Mouse (Mus musculus): ENCODE results near the gene Igfbp5. TPM values are rescaled to one million over a fixed set of nuclear protein-coding genes. Genes with fewer than 3 reads are reported as not detected.
A peak's percentile ranks its signal among the peaks of the same experiment; 100 is the strongest.

Igfbp5 gene
- polyA plus RNA-seq, 2 experiments: 0.36 to 1.3 TPM

- TF ChIP-seq EP300 (IDR thresholded peaks at IDR 0.05; ENCODE audit: low read depth): no peak
- TF ChIP-seq CTCF (IDR thresholded peaks at IDR 0.05; ENCODE audit: low read depth): no peak
- Histone ChIP-seq H3K27me3 (ENCODE audit: control insufficient read depth, insufficient read depth, low read length) (peaks cover 49% of the 10 kb centered on the region), H3K27ac (no peak within 1 kb of the TSS), H3K4me2 (ENCODE audit: low read depth) (peak within 1 kb of the TSS; percentile 58), H3K4me3 (ENCODE audit: insufficient read depth in 1 of 2, low read depth in 2 of 2, low read length in 2 of 2) (peak within 1 kb of the TSS in 1 of 2 experiments; percentile 35; a peak in 3 of 4 replicates), H3K9me3 (ENCODE audit: control insufficient read depth, low read length) (no peaks in the 10 kb centered on the region), H3K4me1 (replicated peaks; ENCODE audit: control insufficient read depth in 2 of 2, insufficient read depth in 2 of 2, low read length in 1 of 2) (no peaks in the 10 kb centered on the region), H3K9ac (replicated peaks) (no peak within 1 kb of the TSS), H3K36me3 (replicated peaks; ENCODE audit: control insufficient read depth, insufficient read depth, low read depth) (no peaks in the 10 kb centered on the region)
- no peak for DNase-seq (ENCODE audit: low read depth in 3 of 3, low spot score in 3 of 3)
- 2% methylated on average over 49 of the region's 58 CpGs for WGBS (ENCODE audit: insufficient replicate concordance)
- no peak for ATAC-seq (ENCODE audit: insufficient read depth)
Measured at GRCm38 (mm10) chr1:72823751-72824706, 50.7 kb downstream of the Igfbp5 start, which contains the start of gene Igfbp2. Igfbp2 (plus strand) TSS chr1:72824503.

- Histone ChIP-seq H3K9ac (replicated peaks) (no peak overlapping the region), H3K27me3 (ENCODE audit: control insufficient read depth, insufficient read depth, low read length) (peaks cover 49% of the 10 kb centered on the region), H3K36me3 (replicated peaks; ENCODE audit: control insufficient read depth, insufficient read depth, low read depth) (no peaks in the 10 kb centered on the region), H3K4me3 (ENCODE audit: insufficient read depth in 1 of 2, low read depth in 2 of 2, low read length in 2 of 2) (no peak overlapping the region), H3K27ac (no peak overlapping the region), H3K4me1 (replicated peaks; ENCODE audit: control insufficient read depth in 2 of 2, insufficient read depth in 2 of 2, low read length in 1 of 2) (no peaks in the 10 kb centered on the region), H3K9me3 (ENCODE audit: control insufficient read depth, low read length) (no peaks in the 10 kb centered on the region), H3K4me2 (ENCODE audit: low read depth) (no peak overlapping the region)
- 57% methylated on average over 10 of the region's 10 CpGs for WGBS (ENCODE audit: insufficient replicate concordance)
- DNase-seq (ENCODE audit: low read depth in 3 of 3, low spot score in 3 of 3): no peak
- TF ChIP-seq EP300 (IDR thresholded peaks at IDR 0.05; ENCODE audit: low read depth): no peak
- TF ChIP-seq CTCF (IDR thresholded peaks at IDR 0.05; ENCODE audit: low read depth): no peak
- no peak for ATAC-seq (ENCODE audit: insufficient read depth)
Measured at GRCm38 (mm10) chr1:72822893-72823292, 51.8 kb downstream of the Igfbp5 start.

GRCm38 (mm10) chr1:72819995-72820394 is 54.7 kb downstream of the Igfbp5 start:
- WGBS (ENCODE audit: insufficient replicate concordance): 64% methylated on average over 6 of the region's 6 CpGs
- Histone ChIP-seq H3K4me2 (ENCODE audit: low read depth) (no peak overlapping the region), H3K27me3 (ENCODE audit: control insufficient read depth, insufficient read depth, low read length) (peaks cover 28% of the 10 kb centered on the region), H3K4me3 (ENCODE audit: insufficient read depth in 1 of 2, low read depth in 2 of 2, low read length in 2 of 2) (no peak overlapping the region), H3K27ac (no peak overlapping the region), H3K4me1 (replicated peaks; ENCODE audit: control insufficient read depth in 2 of 2, insufficient read depth in 2 of 2, low read length in 1 of 2) (no peaks in the 10 kb centered on the region), H3K9me3 (ENCODE audit: control insufficient read depth, low read length) (no peaks in the 10 kb centered on the region), H3K9ac (replicated peaks) (no peak overlapping the region), H3K36me3 (replicated peaks; ENCODE audit: control insufficient read depth, insufficient read depth, low read depth) (no peaks in the 10 kb centered on the region)
- DNase-seq (ENCODE audit: low read depth in 3 of 3, low spot score in 3 of 3) (no peak), ATAC-seq (ENCODE audit: insufficient read depth) (no peak)
- TF ChIP-seq CTCF (IDR thresholded peaks at IDR 0.05; ENCODE audit: low read depth) (no peak), EP300 (IDR thresholded peaks at IDR 0.05; ENCODE audit: low read depth) (no peak)

GRCm38 (mm10) chr1:72815616-72816015 is 59.1 kb downstream of the Igfbp5 start:
- no peak overlapping the region for H3K4me3 ChIP-seq (ENCODE audit: insufficient read depth in 1 of 2, low read depth in 2 of 2, low read length in 2 of 2)

GRCm38 (mm10) chr1:72815184-72815583 is 59.5 kb downstream of the Igfbp5 start:
- H3K9me3 ChIP-seq (ENCODE audit: control insufficient read depth, low read length): no peaks in the 10 kb centered on the region
- H3K27me3 ChIP-seq (ENCODE audit: control insufficient read depth, insufficient read depth, low read length): no peaks in the 10 kb centered on the region
- H3K4me3 ChIP-seq (ENCODE audit: insufficient read depth in 1 of 2, low read depth in 2 of 2, low read length in 2 of 2): no peak overlapping the region
- ATAC-seq (ENCODE audit: insufficient read depth): no peak
- H3K4me2 ChIP-seq (ENCODE audit: low read depth): no peak overlapping the region
- H3K4me1 ChIP-seq (replicated peaks; ENCODE audit: control insufficient read depth in 2 of 2, insufficient read depth in 2 of 2, low read length in 1 of 2): no peaks in the 10 kb centered on the region
- WGBS (ENCODE audit: insufficient replicate concordance): 45% methylated on average over 5 of the region's 5 CpGs
- no peak for TF ChIP-seq EP300 (IDR thresholded peaks at IDR 0.05; ENCODE audit: low read depth)
- no peak for TF ChIP-seq CTCF (IDR thresholded peaks at IDR 0.05; ENCODE audit: low read depth)
- DNase-seq (ENCODE audit: low read depth in 3 of 3, low spot score in 3 of 3): no peak
- H3K36me3 ChIP-seq (replicated peaks; ENCODE audit: control insufficient read depth, insufficient read depth, low read depth): no peaks in the 10 kb centered on the region
- no peak overlapping the region for H3K9ac ChIP-seq (replicated peaks)
- no peak overlapping the region for H3K27ac ChIP-seq

More at GRCm38 (mm10) chr1:72815616-72816015, 59.1 kb downstream of the Igfbp5 start:
- Histone ChIP-seq H3K27me3 (ENCODE audit: control insufficient read depth, insufficient read depth, low read length) (no peaks in the 10 kb centered on the region), H3K9me3 (ENCODE audit: control insufficient read depth, low read length) (no peaks in the 10 kb centered on the region), H3K9ac (replicated peaks) (no peak overlapping the region), H3K27ac (no peak overlapping the region), H3K36me3 (replicated peaks; ENCODE audit: control insufficient read depth, insufficient read depth, low read depth) (no peaks in the 10 kb centered on the region), H3K4me1 (replicated peaks; ENCODE audit: control insufficient read depth in 2 of 2, insufficient read depth in 2 of 2, low read length in 1 of 2) (no peaks in the 10 kb centered on the region), H3K4me2 (ENCODE audit: low read depth) (no peak overlapping the region)
- DNase-seq (ENCODE audit: low read depth in 3 of 3, low spot score in 3 of 3) (no peak), ATAC-seq (ENCODE audit: insufficient read depth) (no peak)
- TF ChIP-seq EP300 (IDR thresholded peaks at IDR 0.05; ENCODE audit: low read depth) (no peak), CTCF (IDR thresholded peaks at IDR 0.05; ENCODE audit: low read depth) (no peak)
- 44% methylated on average over 3 of the region's 3 CpGs for WGBS (ENCODE audit: insufficient replicate concordance)

Data from liver, embryonic 14.5 days (tissue).